Mouse (Mus musculus) midbrain, embryonic 14.5 days (tissue): Measurements from ENCODE around the gene Gm20388. TPM values are rescaled to one million over a fixed set of nuclear protein-coding genes. Genes with fewer than 3 reads are reported as not detected.
"Not testable (repeated sequence)": the region's sequence is repeated elsewhere in the genome, so short reads cannot be mapped to it uniquely, and the experiment has no call there.

Source experiments
- ATAC-seq: fragments of 200-750 bp; cut with Nextera tagmentation; 2 replicates; pipeline ENCODE4 v1.8.0; 2017; ENCODE audit warnings: moderate number of reproducible peaks, moderate library complexity; ENCODE audit not compliant: low FRiP score, low TSS enrichment
- DNase-seq: peaks from one replicate; pipeline ENCODE4 v3.0.0-alpha.2; 2015
- H3K27ac ChIP-seq: fragments of 300-500 bp; sonication (generic); replicated peaks from 2 replicates; pipeline ENCODE4 v1.5.1; 2014; ENCODE audit warnings: mild to moderate bottlenecking, low read depth, low read length, moderate library complexity
- H3K27me3 ChIP-seq: fragments of 300-500 bp; sonication (generic); 2 replicates; pipeline ENCODE4 v1.6.1; 2014; ENCODE audit warnings: low read length, control low read depth, mixed read lengths; ENCODE audit not compliant: control insufficient read depth, insufficient read depth
- H3K36me3 ChIP-seq: fragments of 300-500 bp; sonication (generic); 2 replicates; pipeline ENCODE4 v1.6.1; 2014; ENCODE audit warnings: low read length, control low read depth; ENCODE audit not compliant: control insufficient read depth, insufficient read depth
- H3K4me1 ChIP-seq: fragments of 300-500 bp; sonication (generic); 2 replicates; pipeline ENCODE4 v1.6.1; 2014; ENCODE audit warnings: mild to moderate bottlenecking, antibody characterized with exemption, low read length, control low read depth; ENCODE audit not compliant: control insufficient read depth, insufficient read depth
- H3K4me2 ChIP-seq: fragments of 300-500 bp; sonication (generic); 2 replicates; pipeline ENCODE4 v1.6.1; 2014; ENCODE audit warnings: mild to moderate bottlenecking, low read length, moderate library complexity
- H3K4me3 ChIP-seq: fragments of 300-500 bp; sonication (generic); replicated peaks from 2 replicates; pipeline ENCODE4 v1.5.1; 2014; ENCODE audit warnings: low read depth, low read length
- H3K9ac ChIP-seq: fragments of 300-500 bp; sonication (generic); replicated peaks from 2 replicates; pipeline ENCODE4 v1.6.1; 2014; ENCODE audit warnings: mild to moderate bottlenecking, low read length, moderate library complexity
- H3K9me3 ChIP-seq: fragments of 300-500 bp; sonication (generic); 2 replicates; pipeline ENCODE4 v1.6.1; 2016; ENCODE audit warnings: low read length, control low read depth, mixed read lengths; ENCODE audit not compliant: control insufficient read depth
- WGBS: fragments of 180-500 bp; shearing (Covaris S2); extraction: QIAGEN DNeasy Blood & Tissue Kit; methylation state at CpG from one replicate; pipeline ENCODE4 v1.1.7; 2014; 5-methylcytosine and 5-hydroxymethylcytosine counted together
- polyA plus RNA-seq: library from polyadenylated mRNA; unstranded; fragments of >200 nt; fragmentation: Nextera tagmentation; extraction: Ambion mirVana; gene quantifications from 2 replicates; pipeline ENCODE4 v1.2.1, GENCODE M21; 2014

Gene Gm20388
- polyA plus RNA-seq, 1 experiment from 2014 or later: 4.1 TPM

DNA sequence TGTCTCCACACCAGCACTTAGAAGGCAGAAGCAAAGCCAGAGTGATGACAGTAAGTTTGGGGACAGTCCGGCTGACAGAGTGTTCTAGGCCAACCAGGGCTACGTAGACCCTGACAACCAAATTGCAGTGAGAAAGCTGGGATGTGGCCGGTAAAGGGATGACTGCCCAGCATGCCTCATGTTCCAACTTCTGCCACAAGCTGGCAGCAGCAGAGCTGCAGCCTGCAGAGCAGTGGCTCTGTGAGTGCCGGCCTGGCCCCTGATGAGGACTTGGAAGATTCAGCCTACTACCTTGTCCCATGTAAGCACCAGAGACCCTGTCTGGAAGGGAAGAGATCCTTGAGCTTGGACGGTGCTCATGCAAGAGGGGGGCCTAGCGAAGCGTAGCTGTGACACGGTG is 765.1 kb downstream of the Gm20388 start:
- H3K9ac ChIP-seq: no peak overlapping the region
- no peak for ATAC-seq
- no peaks in the 10 kb centered on the region for H3K9me3 ChIP-seq
- H3K27ac ChIP-seq: no peak overlapping the region
- H3K36me3 ChIP-seq: peaks cover 46% of the 10 kb centered on the region
- no peaks in the 10 kb centered on the region for H3K27me3 ChIP-seq
- H3K4me2 ChIP-seq: no peak overlapping the region
- H3K4me3 ChIP-seq: no peak overlapping the region
- H3K4me1 ChIP-seq: no peaks in the 10 kb centered on the region
- no peak for DNase-seq
- 72% methylated on average over 8 of the region's 8 CpGs for WGBS

DNA sequence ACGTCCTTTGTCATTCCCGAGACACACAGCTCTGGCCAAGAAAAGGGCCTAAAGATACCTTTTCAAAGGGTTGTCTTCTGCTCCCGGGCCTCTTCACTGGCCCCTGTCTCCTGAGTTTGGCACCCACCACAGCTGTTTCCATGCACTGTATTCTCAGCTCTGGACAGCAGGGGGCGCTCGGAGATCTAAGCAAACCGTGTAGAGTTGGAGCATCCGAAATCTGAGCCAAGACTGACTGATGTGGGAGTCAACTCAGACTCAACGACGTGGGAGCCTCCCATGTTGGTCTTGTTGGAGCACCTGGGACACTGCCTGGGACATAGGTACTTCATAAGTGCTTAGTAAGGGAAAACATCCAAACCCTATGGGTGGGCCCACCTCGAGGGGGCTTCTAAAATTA is 767.8 kb downstream of the Gm20388 start:
- DNase-seq (peak; percentile 93), ATAC-seq (no peak; the same call in 1 of the 2 replicates)
- 12% methylated on average over 10 of the region's 10 CpGs for WGBS
- H3K27me3 ChIP-seq: no peaks in the 10 kb centered on the region
- H3K4me3 ChIP-seq: no peak overlapping the region
- peaks cover 19% of the 10 kb centered on the region for H3K36me3 ChIP-seq
- H3K27ac ChIP-seq: no peak overlapping the region
- H3K9me3 ChIP-seq: no peaks in the 10 kb centered on the region
- no peaks in the 10 kb centered on the region for H3K4me1 ChIP-seq
- no peak overlapping the region for H3K9ac ChIP-seq
- H3K4me2 ChIP-seq: no peak overlapping the region

DNA sequence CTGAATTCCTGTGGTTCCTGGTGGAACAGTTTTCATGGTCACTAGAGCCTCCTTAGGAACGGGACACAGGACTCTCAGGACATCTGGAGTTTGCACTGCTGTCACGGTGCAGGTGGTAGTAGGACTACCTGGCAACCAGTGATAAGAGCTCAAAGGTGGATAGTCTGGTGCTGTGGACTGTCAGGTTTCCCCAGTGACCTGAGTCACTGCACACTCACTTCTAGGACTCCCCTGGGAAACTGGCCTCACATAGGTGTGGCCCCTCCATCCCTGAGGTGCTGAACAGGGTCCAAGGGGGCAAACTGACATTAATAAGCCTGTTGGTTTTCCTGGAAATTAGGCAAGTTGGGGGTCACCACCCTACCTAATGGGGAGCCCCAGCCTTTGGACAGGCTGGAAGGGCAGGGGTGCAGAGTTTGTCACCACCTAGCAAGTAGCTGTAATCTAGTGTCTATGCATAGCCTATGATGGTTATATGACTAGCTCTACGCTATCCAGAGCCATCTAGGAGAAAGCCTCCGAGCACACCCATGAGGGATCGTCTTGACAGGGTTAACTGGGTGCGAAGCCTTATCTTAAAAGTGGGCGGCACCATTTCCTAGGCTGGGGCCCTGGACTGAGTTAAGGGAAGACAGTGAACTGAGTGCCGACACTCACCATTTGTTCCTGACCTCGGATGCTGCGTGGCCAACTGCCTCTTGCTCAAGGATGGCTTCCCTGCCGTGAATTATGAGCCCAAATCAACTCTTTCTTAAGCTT is 769.2 kb downstream of the Gm20388 start:
- Histone ChIP-seq H3K4me1 (no peaks in the 10 kb centered on the region), H3K9me3 (no peaks in the 10 kb centered on the region), H3K27me3 (no peaks in the 10 kb centered on the region), H3K9ac (no peak overlapping the region), H3K27ac (no peak overlapping the region), H3K36me3 (peaks cover 10% of the 10 kb centered on the region; the same call in 1 of the 2 replicates), H3K4me2 (no peak overlapping the region), H3K4me3 (no peak overlapping the region)
- no peak for ATAC-seq
- DNase-seq: no peak
- WGBS: 80% methylated on average over 11 of the region's 11 CpGs

DNA sequence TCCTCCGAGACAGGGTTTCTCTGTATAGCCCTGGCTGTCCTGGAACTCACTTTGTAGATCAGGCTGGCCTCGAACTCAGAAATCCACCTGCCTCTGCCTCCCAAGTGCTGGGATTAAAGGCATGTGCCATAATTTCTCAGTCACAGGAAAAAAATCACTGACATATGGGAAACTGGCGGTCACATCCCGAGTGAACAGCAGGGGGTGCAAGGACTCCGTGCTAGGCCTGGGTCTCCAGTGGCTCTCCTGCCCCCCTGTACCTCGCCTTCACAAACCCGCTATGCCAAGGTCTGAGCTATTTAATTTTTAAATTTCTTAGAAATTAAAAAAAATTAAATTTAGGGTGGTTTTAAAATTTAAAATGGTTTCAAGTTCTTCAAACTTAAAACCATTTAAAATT is 769.8 kb downstream of the Gm20388 start:
- not testable (repeated sequence) for H3K9me3 ChIP-seq, H3K36me3 ChIP-seq, ATAC-seq, H3K4me1 ChIP-seq, H3K4me2 ChIP-seq, H3K27me3 ChIP-seq, H3K9ac ChIP-seq, H3K4me3 ChIP-seq, H3K27ac ChIP-seq
- DNase-seq: peak; percentile 71
- WGBS: 59% methylated on average over 7 of the region's 7 CpGs

DNA sequence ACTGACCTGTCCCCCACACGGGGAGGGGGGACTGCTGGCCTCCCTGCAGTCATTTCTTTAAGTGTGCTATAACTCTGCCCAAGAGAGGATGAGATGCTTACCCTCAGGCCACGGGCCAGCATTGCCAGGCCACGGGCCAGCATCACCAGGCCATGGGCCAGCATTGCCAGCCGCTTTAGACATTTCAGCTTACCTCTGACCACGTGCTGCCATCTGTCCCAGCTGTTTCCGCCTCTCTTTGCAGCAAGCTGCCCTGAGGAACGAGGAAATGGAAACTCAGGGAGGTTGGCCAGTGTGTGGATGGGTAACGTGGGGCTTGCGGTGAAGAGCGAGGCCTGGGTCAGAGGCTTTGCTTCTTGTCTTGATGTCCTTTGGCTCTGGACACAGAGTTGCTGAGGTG is 770.5 kb downstream of the Gm20388 start:
- WGBS: 87% methylated on average over 10 of the region's 10 CpGs
- DNase-seq: no peak
- Histone ChIP-seq H3K9me3 (no peaks in the 10 kb centered on the region), H3K4me1 (no peaks in the 10 kb centered on the region), H3K4me2 (no peak overlapping the region), H3K36me3 (0 out of 2 replicates have a peak, but pooled peaks cover 2% of the 10 kb centered on the region), H3K27me3 (no peaks in the 10 kb centered on the region), H3K27ac (no peak overlapping the region), H3K4me3 (no peak overlapping the region), H3K9ac (no peak overlapping the region)
- no peak for ATAC-seq

DNA sequence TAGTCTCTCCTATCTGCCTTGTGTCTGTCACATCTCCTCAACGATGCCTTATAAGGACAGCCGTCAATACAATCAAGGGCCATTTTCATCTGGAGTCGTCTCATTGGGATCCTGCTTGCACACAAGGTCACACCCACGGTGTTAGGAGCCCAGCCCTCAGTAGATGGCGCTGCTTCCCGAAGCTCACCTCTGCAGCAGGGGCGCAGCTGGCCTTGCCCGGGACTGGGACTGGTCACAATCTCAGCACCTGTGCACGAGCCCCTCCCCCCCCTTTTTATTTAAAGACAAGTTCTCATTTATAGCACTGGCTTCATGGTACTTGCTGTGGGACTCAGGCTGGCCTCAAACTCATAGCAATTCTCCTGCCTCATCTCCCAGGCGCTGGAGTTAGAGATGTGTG is 773.0 kb downstream of the Gm20388 start:
- Histone ChIP-seq H3K4me2 (no peak overlapping the region), H3K27ac (no peak overlapping the region), H3K4me1 (no peaks in the 10 kb centered on the region), H3K4me3 (no peak overlapping the region), H3K9ac (no peak overlapping the region), H3K27me3 (no peaks in the 10 kb centered on the region), H3K36me3 (no peaks in the 10 kb centered on the region), H3K9me3 (no peaks in the 10 kb centered on the region)
- peak; percentile 72 for DNase-seq
- no peak for ATAC-seq
- 14% methylated on average over 10 of the region's 10 CpGs for WGBS

DNA sequence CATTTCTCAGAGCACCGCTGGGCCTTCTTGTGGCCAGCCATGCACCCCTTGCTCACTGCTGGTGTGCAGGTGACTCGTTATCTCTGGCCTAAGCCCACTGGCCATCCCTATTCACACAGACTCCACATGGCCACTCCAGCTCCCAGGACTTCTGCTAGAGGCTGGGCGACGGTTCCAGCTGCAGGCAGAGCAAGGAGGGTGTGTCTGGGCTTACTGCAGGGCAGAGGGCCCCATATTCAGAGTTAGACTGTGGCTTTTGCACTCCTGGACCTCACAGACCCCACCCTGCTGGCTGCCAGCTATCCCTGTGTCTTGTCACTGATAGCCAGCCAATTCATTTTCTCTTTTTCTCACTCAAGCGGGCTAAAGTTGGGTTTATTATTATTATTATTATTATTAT is 773.4 kb downstream of the Gm20388 start:
- Histone ChIP-seq H3K4me1 (no peaks in the 10 kb centered on the region), H3K4me3 (no peak overlapping the region), H3K9ac (no peak overlapping the region), H3K9me3 (no peaks in the 10 kb centered on the region), H3K27ac (no peak overlapping the region), H3K36me3 (no peaks in the 10 kb centered on the region), H3K4me2 (no peak overlapping the region), H3K27me3 (no peaks in the 10 kb centered on the region)
- ATAC-seq (no peak), DNase-seq (no peak)
- WGBS: 57% methylated on average over 5 of the region's 5 CpGs

DNA sequence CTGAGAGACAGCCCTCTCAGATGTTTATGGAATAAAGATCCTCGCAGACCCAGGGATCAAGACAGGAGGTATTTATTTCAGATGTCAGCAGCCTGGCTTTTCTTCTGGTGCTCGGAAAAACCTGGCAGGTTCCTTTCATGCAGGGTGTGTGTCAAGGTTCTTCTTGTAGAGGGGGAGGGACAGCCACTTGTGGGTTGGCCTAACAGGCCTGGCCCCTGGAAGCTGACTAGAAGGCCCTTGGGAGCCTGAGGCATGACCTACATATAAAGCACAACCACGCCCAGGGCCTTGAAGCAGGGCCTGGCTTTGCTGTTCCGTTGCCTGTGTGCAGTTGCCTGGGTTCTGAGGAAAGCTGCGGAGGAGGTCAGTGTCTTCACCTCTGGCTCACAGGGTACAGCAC is 774.5 kb downstream of the Gm20388 start:
- DNase-seq (no peak), ATAC-seq (no peak)
- no peaks in the 10 kb centered on the region for H3K27me3 ChIP-seq
- no peaks in the 10 kb centered on the region for H3K9me3 ChIP-seq
- H3K9ac ChIP-seq: no peak overlapping the region
- 70% methylated on average over 5 of the region's 5 CpGs for WGBS
- no peaks in the 10 kb centered on the region for H3K36me3 ChIP-seq
- H3K4me1 ChIP-seq: no peaks in the 10 kb centered on the region
- H3K4me2 ChIP-seq: no peak overlapping the region
- H3K4me3 ChIP-seq: no peak overlapping the region
- H3K27ac ChIP-seq: no peak overlapping the region

DNA sequence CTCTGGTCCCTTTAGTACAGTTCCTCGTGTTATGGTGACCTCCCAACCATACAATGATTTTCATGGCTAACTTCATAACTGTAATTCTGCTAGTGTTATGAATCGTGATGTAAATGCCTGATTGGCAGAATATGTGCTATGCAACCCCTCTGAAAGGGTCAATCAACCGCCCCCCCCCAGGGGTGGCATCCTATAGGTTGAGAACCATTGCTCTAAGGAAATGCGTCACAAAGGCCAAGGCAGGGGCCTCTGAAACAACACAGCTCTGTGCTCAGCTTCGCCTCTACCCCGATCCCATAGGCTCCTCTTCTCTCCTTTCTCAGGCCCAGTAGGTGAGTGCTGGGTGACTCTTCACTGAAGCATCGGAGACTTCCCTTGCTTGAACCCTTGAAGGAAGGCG is 775.0 kb downstream of the Gm20388 start:
- no peaks in the 10 kb centered on the region for H3K36me3 ChIP-seq
- no peaks in the 10 kb centered on the region for H3K27me3 ChIP-seq
- 80% methylated on average over 8 of the region's 8 CpGs for WGBS
- H3K4me1 ChIP-seq: no peaks in the 10 kb centered on the region
- ATAC-seq (no peak), DNase-seq (no peak)
- H3K4me2 ChIP-seq: no peak overlapping the region
- no peak overlapping the region for H3K27ac ChIP-seq
- H3K4me3 ChIP-seq: no peak overlapping the region
- no peak overlapping the region for H3K9ac ChIP-seq
- H3K9me3 ChIP-seq: no peaks in the 10 kb centered on the region
